Mouse (Mus musculus) retina, adult 2 months (tissue): ENCODE data around the gene Sf3b6.

Source experiments
- DNase-seq: peaks from one replicate; pipeline ENCODE4 v3.0.0-alpha.2; 2012; ENCODE audit warnings: low read depth, low spot score

The Sf3b6 gene

DNA sequence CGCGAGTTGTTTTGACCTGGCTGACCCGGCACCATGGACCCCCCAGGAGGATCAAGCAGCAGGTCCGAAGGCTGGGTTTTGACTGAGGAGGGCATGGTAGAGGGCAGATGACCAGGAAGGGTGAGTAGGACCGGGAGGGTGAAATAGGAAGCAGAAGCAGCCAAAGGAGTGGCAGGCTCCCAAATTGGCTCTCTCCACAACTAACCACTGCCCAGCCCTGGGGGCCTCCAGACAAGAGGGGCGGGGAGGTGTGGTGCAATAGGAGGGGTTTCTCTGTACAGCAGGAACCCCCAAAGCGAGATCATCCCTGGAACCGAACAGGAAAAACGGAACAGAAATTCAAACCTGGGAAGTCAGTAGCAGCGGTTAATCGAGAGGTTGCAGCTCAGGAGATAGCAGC, 23.4 kb downstream of the Sf3b6 start:
- DNase-seq = no peak

DNA sequence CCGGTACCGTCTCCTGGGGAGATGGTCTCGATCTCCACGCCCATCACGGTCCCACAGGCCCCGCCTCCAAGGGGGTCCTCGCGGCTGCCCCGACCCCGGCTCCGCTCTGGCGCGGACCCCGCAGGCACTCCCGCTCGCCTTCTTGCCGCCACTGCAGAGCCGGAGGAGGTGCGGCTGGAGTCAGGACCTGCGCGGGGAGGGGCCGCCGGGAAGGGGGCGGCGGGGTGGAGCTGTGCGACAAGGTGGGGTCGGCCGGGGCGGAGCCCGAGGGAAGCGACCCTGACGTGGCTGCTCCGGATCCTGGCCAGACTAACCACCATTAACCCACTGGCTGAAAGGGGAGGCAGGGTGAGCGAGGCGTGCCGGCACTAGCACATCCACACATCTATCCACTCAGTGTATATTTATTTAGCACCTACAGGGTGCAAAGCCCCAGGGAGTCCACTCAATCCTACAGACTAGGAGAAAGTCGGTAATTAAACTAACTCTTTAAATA, 24.1 kb downstream of the Sf3b6 start, which contains the start of gene Fkbp1b:
Gene Fkbp1b (minus strand): TSS at position 200 of the 496 bp plus-strand sequence.
- no peak for DNase-seq

DNA sequence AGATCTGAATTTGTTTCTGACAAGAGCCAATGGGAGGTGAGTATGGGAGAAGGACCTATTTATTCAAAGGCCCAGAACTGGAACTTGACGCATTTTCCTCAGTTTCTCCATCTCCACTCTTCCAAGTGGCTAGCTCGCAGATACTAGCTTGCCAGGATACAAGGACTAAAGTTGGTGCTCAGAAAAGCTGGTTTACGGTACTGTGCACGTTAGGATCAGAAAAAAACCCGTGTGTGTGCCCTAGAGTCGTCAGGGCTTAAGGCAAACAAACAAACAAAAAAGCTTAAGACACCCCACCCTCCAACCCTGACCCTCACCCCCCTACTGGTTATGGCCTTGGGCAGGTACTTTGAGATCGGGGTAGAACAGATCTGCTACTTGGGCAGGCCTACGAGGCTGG, 25.1 kb downstream of the Sf3b6 start:
- no peak for DNase-seq

DNA sequence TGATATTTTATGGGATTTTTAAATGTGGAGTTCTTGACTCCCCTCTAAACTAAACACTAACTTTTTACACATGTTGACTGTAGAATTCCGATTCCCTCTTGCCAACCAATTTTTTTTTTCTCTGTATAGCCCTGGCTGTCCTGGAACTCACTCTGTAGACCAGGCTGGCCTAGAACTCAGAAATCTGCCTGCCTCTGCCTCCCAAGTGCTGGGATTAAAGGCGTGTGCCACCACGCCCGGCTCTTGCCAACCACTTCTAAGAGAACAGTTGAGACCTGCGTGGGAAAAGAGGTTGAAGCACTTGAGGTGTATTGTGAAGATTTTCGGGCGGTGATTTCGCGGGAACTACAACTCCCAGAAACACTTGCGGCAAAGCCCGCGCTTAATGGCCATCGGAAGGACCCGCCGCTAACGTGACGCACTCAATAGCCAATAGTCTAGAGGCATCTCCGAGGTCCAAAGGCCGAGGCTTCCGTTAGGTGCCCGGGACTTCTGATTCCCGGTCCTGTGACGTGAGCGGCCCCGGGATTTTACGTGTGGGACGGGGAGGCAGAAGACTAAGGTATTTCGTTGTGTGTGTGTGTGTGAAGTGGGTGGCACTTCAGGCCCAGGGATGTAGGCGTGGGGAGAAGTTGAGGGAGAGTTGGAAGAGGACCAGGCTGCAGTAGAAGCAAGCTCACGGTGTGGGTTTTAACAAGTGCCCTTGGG, 25.7 kb downstream of the Sf3b6 start, which contains the start of gene Wdcp:
Gene Wdcp (plus strand): TSS at position 414 of the 708 bp plus-strand sequence.
- DNase-seq = peak; percentile 75

DNA sequence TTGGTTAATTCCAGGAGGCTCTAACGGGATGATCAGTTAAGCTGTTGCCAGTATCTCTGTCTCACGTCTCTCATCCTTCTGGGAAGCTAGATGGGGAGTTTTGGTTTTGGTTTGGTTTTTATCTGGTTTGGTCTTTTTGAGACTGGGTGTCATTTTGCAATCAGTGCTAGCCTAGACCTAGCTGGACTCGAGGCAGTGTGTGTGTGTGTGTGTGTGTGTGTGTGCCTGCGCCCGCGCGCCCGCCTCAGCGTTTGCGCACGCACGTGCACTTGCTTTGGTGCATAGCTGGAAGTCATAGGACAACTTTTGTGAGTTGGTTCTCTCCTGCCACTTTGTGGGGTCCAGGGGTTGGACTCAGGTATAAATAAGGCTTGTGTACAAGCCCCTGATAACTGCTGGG, 26.4 kb downstream of the Sf3b6 start:
- no peak for DNase-seq

DNA sequence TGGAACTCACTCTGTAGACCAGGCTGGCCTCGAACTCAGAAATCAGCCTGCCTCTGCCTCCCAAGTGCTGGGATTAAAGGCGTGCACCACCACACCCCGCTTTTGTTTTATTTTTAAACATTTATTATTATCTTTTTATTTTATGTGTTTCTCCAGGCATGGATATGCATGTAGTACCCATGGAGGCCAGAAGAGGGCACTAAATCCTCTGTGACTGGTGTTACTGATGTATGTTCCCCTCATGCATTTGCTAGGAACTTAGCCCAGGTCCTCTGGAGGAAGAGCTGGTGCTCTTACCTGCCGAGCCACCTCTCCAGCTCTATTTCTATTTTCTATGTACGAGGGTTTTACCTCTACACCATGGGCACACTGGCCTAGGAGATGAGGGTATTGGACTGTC, 38.8 kb downstream of the Sf3b6 start:
- no peak for DNase-seq

DNA sequence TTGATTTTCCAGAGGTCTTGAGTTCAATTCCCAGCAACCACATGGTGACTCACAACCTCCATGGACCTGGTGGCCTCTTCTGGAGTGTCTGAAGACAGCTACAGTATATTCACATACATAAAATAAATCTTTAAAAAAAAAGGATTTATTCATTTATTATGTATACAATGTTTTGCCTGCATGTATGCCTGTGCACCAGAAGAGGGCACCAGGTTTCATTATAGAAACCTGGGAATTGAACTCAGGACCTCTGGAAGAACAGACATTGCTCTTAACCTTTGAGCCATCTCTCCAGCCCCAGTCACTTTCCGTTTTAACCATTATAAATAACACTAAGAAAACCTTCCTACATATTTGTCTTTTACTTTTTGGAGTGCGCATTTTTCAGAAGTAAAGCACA, 39.5 kb downstream of the Sf3b6 start:
- no peak for DNase-seq

DNA sequence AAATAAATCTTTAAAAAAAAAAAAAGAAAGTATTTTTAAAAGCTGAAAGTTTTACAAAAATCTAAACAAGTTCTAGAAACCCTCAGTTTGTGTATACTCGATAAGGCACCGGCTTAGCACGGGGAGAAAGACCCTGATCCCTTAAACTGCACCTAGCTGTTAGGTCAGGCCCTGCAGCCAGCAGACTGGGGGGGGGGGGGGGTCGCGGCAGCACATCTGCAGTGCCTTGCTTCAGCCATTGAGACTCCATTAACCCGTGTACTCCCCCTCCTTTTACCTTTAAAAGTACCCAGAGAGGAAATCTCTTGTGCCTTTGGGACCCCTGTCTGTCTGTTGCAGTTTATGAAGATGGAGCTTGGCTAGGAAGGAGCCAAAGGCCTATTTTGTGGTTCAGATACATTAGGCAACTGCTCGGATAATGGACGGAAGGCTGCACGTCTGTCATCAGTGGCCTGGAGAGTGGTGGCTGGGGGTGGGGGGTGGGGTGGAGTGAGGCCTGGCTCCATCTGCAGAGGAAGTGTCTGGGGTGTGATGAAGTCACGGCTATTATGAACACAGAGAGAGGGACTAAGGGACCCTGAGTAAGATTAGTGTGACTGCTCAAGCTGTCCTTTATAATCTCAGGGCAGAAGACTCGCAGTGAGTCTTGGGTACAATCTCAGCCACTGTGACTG, 42.0 kb downstream of the Sf3b6 start:
- DNase-seq = no peak

DNA sequence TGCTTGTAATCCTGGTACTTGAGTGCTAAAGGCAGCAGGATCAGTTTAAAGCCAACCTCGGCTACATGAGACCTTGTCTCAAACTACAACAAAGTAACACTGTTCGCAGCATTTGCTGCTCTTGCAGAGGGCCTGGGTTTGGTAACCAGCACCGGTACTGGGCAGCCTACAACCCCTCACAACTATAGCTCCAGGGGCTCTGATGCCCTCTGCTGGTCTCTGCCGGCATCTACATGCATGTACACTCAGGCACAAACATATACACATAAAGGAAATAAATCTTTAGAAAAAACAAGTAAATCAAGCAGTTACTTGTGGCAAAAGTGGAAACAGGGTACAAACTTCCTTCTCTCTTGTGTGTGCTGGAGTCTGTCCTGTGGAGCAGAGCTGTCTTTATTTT, 45.3 kb downstream of the Sf3b6 start:
- DNase-seq = no peak

DNA sequence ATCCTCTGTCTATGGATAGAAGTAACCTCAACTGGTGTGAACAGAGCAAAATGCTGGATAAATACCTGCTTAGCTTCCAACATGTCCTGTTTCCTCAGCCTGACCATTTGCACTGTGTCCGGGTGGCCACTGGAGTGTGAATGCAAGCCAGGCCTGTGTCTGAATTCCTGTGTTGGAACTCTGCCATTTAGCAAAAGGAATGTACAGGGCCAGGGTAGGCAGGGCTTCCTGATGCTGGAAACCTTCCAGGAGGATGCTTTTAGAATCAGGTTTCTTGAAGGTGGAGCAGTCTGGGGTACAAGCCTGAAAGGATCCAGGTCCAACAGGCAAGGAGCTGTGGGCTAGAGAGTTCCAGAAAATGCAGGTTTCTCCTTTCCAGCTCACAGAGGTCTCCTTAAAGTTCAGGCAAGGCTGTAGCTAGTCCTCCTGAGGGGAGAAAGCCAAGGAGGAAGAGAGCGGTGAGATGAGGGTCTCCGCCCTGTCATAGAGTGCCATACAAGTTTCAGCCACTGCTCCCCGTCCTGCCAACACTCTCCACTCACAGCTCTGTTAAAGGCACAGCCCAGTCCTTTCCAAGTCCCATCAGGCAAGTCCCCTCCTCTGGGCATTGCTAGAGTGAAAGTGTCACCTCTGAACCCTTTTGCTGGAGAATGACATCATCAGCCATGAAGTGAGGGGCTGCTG, 46.5 kb downstream of the Sf3b6 start:
- DNase-seq = no peak

DNA sequence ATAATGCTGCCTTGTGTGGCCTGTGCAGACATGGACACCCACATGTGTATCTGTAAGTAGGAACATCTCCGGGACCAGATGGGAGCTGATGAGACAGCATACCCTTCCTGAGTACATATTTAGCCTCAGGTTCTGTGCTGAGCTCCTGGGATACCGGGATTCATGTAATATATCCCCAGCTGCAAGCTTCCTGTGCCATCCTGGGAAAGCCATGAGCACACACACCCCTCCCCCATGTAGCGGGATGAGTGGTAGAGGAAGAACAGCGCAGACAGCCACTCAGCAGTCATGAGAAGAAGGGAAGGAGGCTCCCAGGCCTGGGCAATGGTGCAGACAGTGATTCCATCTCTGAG, 47.0 kb downstream of the Sf3b6 start:
- no peak for DNase-seq

DNA sequence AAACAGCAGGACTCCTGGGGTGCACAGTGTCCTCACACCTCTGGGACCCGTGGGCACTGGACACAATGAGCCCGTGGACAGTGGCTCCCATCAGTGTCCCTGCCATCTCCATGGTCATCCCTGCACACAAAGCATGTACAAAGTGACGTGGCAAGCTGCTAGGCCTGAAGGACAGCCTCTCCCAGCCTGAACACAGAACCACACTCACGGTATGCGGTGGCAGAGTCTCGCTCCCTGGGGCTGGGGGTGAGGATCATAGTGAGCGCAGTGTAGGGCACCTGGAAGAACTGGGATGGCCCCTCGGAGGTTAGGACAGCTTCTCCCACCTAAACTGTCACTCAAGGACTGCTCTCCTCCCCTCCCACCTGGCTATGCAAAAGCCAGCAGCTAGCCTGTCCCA, 51.6 kb downstream of the Sf3b6 start:
- no peak for DNase-seq

DNA sequence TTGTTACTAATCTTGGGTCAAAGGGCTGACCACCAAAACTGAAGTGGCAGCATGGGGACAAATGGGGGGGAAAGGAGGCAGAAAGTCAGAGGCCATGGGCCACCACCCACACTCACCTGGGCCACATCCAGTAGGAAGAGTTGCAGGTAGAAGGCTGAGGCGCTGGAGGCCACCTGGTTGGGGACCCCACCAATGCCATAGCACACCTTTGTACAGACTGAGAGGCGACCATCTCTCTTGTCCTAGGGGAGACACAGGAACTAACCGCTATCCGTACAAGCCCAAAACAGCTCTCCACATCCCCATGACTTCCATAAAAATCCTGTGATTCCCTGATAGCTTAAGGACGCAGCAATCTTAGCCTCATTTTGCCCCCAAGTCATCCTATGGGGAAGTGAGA, 53.9 kb downstream of the Sf3b6 start:
- DNase-seq = no peak

DNA sequence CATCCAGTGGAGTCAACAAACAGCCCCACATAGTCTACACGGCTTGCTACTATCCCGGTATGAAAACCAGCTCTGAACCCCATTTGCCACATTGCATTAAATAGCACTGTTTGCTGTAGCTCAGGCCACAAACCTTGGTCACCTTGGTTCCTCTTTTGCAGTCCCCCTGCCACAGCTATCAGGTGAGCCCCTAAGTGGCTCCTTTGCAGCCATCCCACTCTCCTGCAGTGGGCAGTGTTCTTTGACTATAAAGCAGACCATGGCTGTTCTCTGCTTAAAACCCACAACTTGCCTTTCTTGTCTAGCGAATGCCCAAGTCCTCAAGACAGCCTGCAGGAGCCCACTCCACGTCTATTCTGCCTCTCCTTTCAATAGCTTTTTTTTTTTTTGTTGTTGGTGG, 54.9 kb downstream of the Sf3b6 start:
- DNase-seq = no peak

DNA sequence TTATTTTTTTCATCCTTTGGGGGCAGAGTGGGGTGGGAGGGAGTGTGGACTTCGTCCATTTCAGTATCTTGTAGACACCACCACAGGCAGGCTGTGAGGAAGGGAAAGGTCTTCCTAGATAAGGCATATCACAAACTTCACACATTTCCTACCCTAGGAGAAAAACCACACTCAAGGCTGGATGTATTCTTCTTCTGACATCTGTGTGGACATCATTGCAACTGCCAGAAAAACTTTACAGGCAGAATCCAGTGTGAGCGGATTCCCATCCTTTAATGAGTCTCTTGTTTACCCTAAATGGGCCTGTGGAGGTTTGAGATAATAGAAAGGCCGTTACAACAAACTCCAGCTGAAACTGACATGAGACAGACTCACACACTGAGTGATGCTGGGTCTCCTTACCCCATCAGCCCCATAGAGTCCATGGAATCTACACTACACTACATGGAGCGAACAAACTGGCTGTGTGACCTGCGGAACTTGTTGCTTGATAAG, 55.7 kb downstream of the Sf3b6 start:
- DNase-seq = no peak

DNA sequence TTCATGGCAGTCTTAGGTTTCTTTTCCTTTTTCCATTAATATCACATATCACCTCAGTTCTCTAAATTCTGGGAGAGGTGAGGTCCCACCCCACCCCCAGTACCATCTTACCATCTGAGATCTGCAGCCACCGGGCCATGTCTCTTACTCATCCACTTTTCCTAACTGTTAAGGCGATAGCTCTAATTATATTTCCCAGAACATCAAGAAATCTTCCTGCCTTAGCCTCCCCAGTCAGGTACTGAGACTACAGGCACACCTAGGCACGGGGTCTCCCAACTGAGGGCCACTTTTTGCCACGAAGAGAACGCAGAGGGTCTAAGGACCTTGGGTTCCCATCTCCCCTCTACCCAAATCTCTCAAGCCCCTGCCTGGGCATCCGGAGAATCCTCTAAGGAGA, 56.2 kb downstream of the Sf3b6 start:
- no peak for DNase-seq

DNA sequence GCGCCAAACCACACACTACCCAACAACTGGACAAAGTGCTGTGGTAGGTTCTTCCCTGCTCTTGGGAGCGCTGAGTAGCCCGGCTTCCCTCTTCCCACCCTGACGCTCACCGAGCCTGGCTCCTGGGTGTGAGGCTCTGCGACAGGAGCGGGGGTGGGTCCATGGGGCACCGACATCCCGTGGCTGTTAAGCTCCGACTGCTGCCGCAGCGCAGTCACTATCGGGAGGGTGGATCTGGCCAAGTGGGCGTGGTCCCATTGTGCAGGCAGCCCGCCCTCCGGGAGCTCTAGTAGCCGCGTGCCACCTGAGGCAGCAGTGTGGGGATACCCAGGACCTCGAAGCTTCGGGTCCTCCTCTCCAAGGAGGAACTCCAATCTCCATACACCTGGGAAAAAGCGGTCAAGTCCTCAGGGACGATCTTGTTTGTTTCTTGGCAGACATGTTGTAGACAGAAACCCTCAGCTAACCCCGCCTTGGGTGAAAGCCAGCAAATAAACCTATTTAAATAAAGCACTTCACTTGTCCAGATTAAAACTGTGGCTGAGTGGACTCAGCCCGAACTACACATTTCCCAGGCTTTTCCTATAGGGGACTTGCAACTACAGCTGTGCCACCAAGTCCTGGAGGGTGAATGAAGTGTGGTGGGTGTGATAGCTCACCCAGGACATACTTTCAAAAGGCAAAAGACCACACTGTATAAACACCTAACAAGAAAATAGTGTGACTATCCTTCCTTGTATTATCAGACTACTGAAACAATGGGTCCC, 57.0 kb downstream of the Sf3b6 start, which contains the start of gene Mfsd2b:
Gene Mfsd2b (minus strand): TSS at position 199 of the 767 bp plus-strand sequence.
- DNase-seq = peak; percentile 23

DNA sequence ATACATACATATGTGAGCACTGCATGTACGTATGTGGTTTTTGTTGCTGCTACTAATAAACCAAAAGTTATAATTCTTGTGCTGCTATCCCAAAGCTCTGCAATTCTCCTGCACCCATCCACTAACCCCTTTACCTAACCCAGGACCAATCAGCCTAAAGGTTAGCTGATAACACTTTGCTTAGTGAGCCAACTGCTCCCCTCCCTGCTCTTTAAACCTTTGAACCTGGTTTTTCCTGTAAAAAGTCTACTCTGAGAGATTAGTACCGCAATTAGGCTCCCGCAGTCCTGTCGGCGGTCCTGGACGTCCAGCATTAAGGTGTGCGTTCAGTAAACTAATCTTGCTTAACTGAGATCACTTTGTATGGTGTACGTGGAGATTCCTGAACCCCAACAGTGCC, 58.3 kb downstream of the Sf3b6 start:
- DNase-seq = no peak
